Mouse (Mus musculus) neural tube, embryonic 15.5 days (tissue): ENCODE measurements around the gene Nln. TPM values are rescaled to one million over a fixed set of nuclear protein-coding genes. Genes with fewer than 3 reads are reported as not detected.

ENCODE experiments used
- ATAC-seq: fragments of 200-750 bp; cut with Nextera tagmentation; 2 replicates; pipeline ENCODE4 v1.8.0; 2017; ENCODE audit warnings: mild to moderate bottlenecking, moderate TSS enrichment, moderate library complexity; ENCODE audit not compliant: low FRiP score
- H3K27ac ChIP-seq: fragments of 300-500 bp; sonication (generic); replicated peaks from 2 replicates; pipeline ENCODE4 v1.5.1; 2015; ENCODE audit warnings: mild to moderate bottlenecking, inconsistent platforms
- H3K27me3 ChIP-seq: fragments of 300-500 bp; sonication (generic); replicated peaks from 2 replicates; pipeline ENCODE4 v1.6.1; 2015; ENCODE audit warnings: inconsistent platforms
- H3K36me3 ChIP-seq: fragments of 300-500 bp; sonication (generic); 2 replicates; pipeline ENCODE4 v1.6.1; 2015; ENCODE audit warnings: inconsistent platforms
- H3K4me1 ChIP-seq: fragments of 300-500 bp; sonication (generic); 2 replicates; pipeline ENCODE4 v1.6.1; 2015; ENCODE audit warnings: inconsistent platforms
- H3K4me2 ChIP-seq: fragments of 300-500 bp; sonication (generic); 2 replicates; pipeline ENCODE4 v1.6.1; 2015; ENCODE audit warnings: inconsistent platforms, mild to moderate bottlenecking, moderate library complexity
- H3K4me3 ChIP-seq: fragments of 300-500 bp; sonication (generic); replicated peaks from 2 replicates; pipeline ENCODE4 v1.5.1; 2015; ENCODE audit warnings: mild to moderate bottlenecking, inconsistent platforms
- H3K9ac ChIP-seq: fragments of 300-500 bp; sonication (generic); replicated peaks from 2 replicates; pipeline ENCODE4 v1.6.1; 2015; ENCODE audit warnings: mild to moderate bottlenecking, inconsistent platforms
- H3K9me3 ChIP-seq: fragments of 300-500 bp; sonication (generic); replicated peaks from 2 replicates; pipeline ENCODE4 v1.6.1; 2016; ENCODE audit warnings: inconsistent platforms
- WGBS: fragments of 180-500 bp; shearing (Covaris S2); methylation state at CpG from one replicate; pipeline ENCODE4 v1.1.7; 2015; ENCODE audit warnings: mixed read lengths; 5-methylcytosine and 5-hydroxymethylcytosine counted together
- polyA plus RNA-seq: library from polyadenylated mRNA; unstranded; fragments of >200 nt; fragmentation: Nextera tagmentation; extraction: Ambion mirVana; gene quantifications from 2 replicates; pipeline ENCODE4 v1.2.1, GENCODE M21; 2015

The Nln gene
- polyA plus RNA-seq, 1 experiment from 2014 or later: 56.5 TPM

DNA sequence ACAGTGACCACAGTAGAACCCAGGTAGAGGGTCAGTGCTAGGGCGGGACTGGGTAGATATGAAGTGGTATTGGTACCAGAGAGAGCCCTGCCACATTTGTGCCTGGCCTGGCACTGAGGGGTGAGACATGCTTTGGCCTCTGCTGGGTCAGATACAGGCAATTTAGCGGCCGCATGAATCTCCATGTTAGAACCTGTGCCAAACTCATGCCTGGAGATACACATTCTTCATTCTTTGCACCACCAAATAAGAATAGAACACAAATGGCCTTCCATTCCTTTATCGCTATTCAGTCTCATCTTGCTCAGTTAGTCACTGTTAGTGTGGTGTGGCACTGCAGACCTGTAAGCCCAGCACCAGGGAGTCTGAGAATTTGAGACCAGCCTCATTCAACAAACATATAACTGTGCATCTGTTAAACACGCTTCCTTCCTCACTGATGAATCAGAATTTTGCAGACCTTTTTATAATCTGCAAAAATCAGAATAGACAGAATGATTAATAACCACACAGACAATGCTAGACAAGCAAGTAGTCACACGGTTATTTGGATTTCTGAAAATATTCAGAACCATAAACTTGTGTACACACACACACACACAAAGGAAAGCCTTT, 104.1 kb downstream of the Nln start:
- WGBS: 85% methylated on average over 6 of the region's 6 CpGs

GRCm38 (mm10) chr13:103994085-103994455, 115.3 kb downstream of the Nln start:
- no peak for ATAC-seq
- H3K27me3 ChIP-seq: no peaks in the 10 kb centered on the region
- no peak overlapping the region for H3K4me2 ChIP-seq
- H3K4me1 ChIP-seq: no peaks in the 10 kb centered on the region
- 85% methylated on average over 5 of the region's 5 CpGs for WGBS
- no peak overlapping the region for H3K4me3 ChIP-seq
- no peak overlapping the region for H3K9ac ChIP-seq
- 0 out of 2 replicates have a peak, but pooled peaks cover 2% of the 10 kb centered on the region for H3K36me3 ChIP-seq
- no peak overlapping the region for H3K27ac ChIP-seq
- no peaks in the 10 kb centered on the region; the same call in 1 of the 2 replicates for H3K9me3 ChIP-seq

More for the DNA sequence above, 104.1 kb downstream of the Nln start:
- no peak overlapping the region for H3K9ac ChIP-seq
- H3K4me3 ChIP-seq: no peak overlapping the region
- no peak for ATAC-seq
- H3K9me3 ChIP-seq: no peaks in the 10 kb centered on the region
- H3K36me3 ChIP-seq: no peaks in the 10 kb centered on the region
- no peaks in the 10 kb centered on the region for H3K27me3 ChIP-seq
- H3K4me1 ChIP-seq: no peaks in the 10 kb centered on the region
- no peak overlapping the region for H3K4me2 ChIP-seq
- no peak overlapping the region for H3K27ac ChIP-seq

DNA sequence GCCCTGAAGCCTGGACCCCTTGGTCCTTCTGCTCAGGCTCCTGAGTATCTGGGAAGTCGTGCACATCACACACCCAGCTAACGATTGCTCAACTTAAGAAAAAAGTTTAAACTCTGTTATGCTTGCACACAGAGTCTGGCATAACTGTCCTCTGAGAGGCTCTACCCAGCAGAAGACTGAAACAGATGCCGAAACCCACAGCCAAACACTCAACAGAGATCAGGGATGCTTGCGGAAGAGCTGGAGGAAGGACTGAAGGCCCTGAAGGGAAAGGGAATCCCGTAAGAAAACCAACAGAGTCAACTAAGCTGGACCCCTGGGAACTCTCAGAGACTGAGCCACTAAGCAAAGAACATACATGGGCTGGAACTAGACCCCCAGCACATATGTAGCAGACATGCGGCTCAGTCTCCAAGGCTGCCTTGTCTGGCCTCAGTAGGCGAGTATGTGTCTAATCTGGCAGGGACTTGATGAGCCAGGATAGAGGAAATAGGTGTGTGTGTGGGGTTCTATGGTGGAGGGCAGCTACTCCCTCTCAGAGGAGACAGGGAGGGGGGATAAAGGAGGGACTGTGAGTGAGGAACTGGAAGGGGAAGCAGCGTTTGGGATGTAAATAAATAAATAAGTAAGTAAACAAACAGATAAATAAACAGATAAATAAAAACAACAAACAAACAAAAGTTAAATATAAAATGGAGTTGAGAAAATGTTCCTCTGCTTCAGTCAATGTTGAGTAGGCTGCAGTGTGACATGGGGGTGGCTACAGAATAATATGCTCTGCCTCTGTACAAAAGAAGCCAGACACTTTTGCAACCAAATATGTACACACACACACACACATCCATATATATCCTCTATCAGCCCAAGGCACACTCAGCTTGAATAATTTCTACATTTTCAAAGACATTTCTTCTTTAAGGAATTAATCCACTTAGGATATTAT, 116.0 kb downstream of the Nln start:
- Histone ChIP-seq H3K4me1 (no peaks in the 10 kb centered on the region), H3K36me3 (0 out of 2 replicates have a peak, but pooled peaks cover 3% of the 10 kb centered on the region), H3K9ac (no peak overlapping the region), H3K4me3 (no peak overlapping the region), H3K4me2 (no peak overlapping the region), H3K27me3 (no peaks in the 10 kb centered on the region), H3K9me3 (no peaks in the 10 kb centered on the region; the same call in 1 of the 2 replicates), H3K27ac (no peak overlapping the region)
- ATAC-seq: no peak
- WGBS: 85% methylated on average over 8 of the region's 8 CpGs

DNA sequence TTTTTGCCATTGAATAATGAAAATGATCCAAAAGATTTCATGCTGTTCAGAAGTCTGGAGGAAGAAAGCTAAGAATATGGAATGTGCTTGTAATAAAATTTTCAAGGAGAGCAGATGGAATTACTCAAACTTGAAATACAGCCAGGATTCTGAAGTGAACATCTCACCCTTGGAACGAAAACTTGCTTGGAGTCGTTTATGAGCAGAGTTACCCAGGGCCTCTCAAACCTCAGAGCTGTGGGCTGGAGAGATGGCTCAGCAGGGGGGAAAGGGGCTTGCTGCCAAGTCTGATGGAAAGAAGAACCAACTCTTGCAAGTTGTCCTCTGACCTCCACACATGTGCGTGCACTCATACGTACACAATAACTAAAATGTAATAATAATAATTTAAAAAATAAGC, 122.8 kb downstream of the Nln start:
- H3K9me3 ChIP-seq: no peaks in the 10 kb centered on the region; the same call in 1 of the 2 replicates
- no peak for ATAC-seq
- no peaks in the 10 kb centered on the region for H3K4me1 ChIP-seq
- WGBS: 79% methylated on average over 4 of the region's 4 CpGs
- H3K4me3 ChIP-seq: no peak overlapping the region
- H3K36me3 ChIP-seq: 0 out of 2 replicates have a peak, but pooled peaks cover 9% of the 10 kb centered on the region
- no peaks in the 10 kb centered on the region for H3K27me3 ChIP-seq
- no peak overlapping the region for H3K9ac ChIP-seq
- no peak overlapping the region for H3K27ac ChIP-seq
- no peak overlapping the region for H3K4me2 ChIP-seq

DNA sequence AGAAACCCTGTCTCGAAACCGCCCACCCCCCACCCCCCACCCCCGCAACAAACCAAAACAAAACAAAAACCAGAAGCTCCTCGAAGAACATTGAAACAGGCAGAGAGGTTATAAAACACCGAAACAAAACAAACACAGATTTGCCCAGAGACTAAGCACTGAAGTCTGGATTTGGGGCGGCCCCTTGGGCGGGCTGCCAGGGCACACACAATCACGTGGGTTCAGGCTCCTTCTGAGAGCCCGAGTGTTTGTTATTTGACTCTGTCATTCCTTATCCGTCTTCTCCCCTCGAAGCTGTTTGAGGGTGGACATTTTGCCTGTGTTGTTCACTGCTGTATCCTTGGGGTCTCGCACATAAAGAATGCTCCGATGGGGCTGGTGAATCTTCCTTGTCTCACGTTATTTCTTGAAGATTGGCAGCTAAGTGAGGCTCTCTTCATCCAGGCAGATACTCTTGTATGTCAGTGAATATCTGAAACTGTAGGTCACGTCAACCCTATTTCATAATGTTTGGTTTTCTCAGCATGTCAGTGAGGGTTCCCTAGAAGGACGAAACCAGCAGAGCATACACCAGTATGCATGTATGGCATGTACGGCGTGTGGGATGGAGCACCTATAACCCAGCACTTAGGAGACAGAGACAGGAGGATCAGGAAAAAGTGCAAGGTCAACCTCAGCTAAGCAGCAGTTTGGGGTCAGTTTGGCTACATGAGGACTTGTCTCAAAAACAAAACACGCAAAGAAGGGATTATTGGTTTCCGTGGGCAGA, 123.7 kb downstream of the Nln start:
- 85% methylated on average over 20 of the region's 20 CpGs for WGBS
- Histone ChIP-seq H3K4me2 (no peak overlapping the region), H3K27me3 (no peaks in the 10 kb centered on the region), H3K4me3 (no peak overlapping the region), H3K27ac (no peak overlapping the region), H3K36me3 (0 out of 2 replicates have a peak, but pooled peaks cover 9% of the 10 kb centered on the region), H3K4me1 (no peaks in the 10 kb centered on the region), H3K9ac (no peak overlapping the region), H3K9me3 (no peaks in the 10 kb centered on the region; the same call in 1 of the 2 replicates)
- no peak for ATAC-seq

DNA sequence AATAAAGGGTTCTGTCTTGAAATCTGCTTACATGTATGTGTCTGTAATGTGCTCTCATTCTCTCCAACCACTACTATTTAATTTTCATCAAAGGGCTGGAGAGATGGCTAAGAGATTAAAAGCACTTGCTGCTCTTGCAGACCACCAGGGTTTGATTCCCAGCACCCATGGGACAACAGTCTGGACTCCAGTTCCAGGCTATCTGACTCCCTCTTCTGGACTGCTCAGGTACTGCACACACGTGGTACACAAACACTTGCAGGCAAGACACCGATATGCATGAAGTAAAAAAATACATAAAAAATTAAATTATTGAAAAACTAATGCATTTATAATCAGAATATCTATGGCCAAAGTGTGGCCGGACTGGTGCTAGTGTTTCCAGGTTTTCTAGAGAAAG, 127.0 kb downstream of the Nln start:
- ATAC-seq: no peak
- WGBS: 95% methylated on average over 3 of the region's 3 CpGs

DNA sequence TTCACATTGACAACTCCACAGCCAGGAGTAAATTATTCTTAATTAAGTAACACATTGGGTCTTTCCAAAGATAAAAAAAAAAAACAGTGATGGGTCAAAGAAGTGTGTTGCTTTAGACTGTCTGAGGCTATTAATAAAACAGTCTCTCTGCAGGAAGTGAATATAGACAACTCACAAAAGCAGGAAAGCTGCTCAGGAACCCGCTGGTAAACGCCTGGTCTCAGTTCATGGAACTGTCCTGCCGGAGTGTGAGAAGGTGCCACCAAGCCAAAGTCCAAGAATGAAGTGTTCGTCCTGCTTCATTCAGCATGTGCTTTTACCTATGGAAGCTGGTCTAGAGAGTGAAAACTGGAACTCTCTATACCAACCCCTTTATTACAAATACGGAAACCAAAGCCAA, 129.0 kb downstream of the Nln start:
- no peak for ATAC-seq

More for the DNA sequence above, 127.0 kb downstream of the Nln start:
- no peaks in the 10 kb centered on the region for H3K4me1 ChIP-seq
- H3K4me3 ChIP-seq: no peak overlapping the region
- H3K36me3 ChIP-seq: 0 out of 2 replicates have a peak, but pooled peaks cover 1% of the 10 kb centered on the region
- H3K9ac ChIP-seq: no peak overlapping the region
- no peaks in the 10 kb centered on the region for H3K27me3 ChIP-seq
- no peaks in the 10 kb centered on the region for H3K9me3 ChIP-seq
- H3K27ac ChIP-seq: no peak overlapping the region
- no peak overlapping the region for H3K4me2 ChIP-seq

DNA sequence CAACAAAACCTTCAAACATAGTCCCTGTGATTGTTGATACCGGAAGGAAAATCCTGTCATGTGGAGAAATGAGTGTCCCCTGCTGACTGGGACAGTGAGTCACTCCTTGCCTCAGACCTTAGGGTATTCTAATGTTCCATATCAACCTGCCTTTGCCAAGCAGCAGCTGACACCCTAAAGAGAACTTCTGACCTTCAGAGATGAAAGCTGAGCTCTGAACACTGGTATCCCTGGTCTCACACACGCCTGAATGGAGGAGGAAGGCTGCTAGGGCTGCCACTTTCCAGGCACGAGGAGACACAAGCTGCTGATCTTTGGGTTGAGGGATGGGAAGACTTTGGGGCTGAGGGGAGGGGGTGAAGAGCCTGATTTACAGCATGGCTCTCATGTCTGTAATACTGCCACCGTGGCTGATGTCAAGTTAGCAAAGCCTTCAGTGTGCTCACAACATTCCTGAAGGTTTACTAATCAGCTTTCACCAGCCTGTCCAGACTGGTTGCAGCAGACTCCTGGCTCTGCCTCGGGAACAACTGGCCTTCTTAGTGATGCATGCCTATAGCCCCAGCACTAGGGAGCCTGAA, 131.0 kb downstream of the Nln start:
- H3K36me3 ChIP-seq: no peaks in the 10 kb centered on the region
- no peaks in the 10 kb centered on the region for H3K9me3 ChIP-seq
- no peaks in the 10 kb centered on the region for H3K4me1 ChIP-seq
- ATAC-seq: no peak
- 62% methylated on average over 5 of the region's 5 CpGs for WGBS
- no peaks in the 10 kb centered on the region for H3K27me3 ChIP-seq
- no peak overlapping the region for H3K4me2 ChIP-seq
- H3K9ac ChIP-seq: no peak overlapping the region
- no peak overlapping the region for H3K27ac ChIP-seq
- no peak overlapping the region for H3K4me3 ChIP-seq

More for the DNA sequence above, 129.0 kb downstream of the Nln start:
- Histone ChIP-seq H3K4me1 (no peaks in the 10 kb centered on the region), H3K4me2 (no peak overlapping the region), H3K36me3 (no peaks in the 10 kb centered on the region), H3K27me3 (no peaks in the 10 kb centered on the region), H3K9ac (no peak overlapping the region), H3K9me3 (no peaks in the 10 kb centered on the region), H3K27ac (no peak overlapping the region), H3K4me3 (no peak overlapping the region)
- WGBS: 88% methylated on average over 5 of the region's 5 CpGs

GRCm38 (mm10) chr13:103977844-103978243, 131.6 kb downstream of the Nln start:
- WGBS: 74% methylated on average over 6 of the region's 6 CpGs
- H3K36me3 ChIP-seq: no peaks in the 10 kb centered on the region
- H3K4me1 ChIP-seq: no peaks in the 10 kb centered on the region
- H3K9me3 ChIP-seq: no peaks in the 10 kb centered on the region
- H3K4me3 ChIP-seq: no peak overlapping the region
- H3K27ac ChIP-seq: no peak overlapping the region
- ATAC-seq: no peak
- H3K4me2 ChIP-seq: no peak overlapping the region
- H3K9ac ChIP-seq: no peak overlapping the region
- no peaks in the 10 kb centered on the region for H3K27me3 ChIP-seq

- H3K36me3 ChIP-seq: no peaks in the 10 kb centered on the region
- H3K27ac ChIP-seq: no peak overlapping the region
- no peak overlapping the region for H3K4me3 ChIP-seq
- ATAC-seq: no peak
- no peaks in the 10 kb centered on the region for H3K4me1 ChIP-seq
- H3K9ac ChIP-seq: no peak overlapping the region
- WGBS: 72% methylated on average over 4 of the region's 4 CpGs
- H3K4me2 ChIP-seq: no peak overlapping the region
- H3K27me3 ChIP-seq: no peaks in the 10 kb centered on the region
- no peaks in the 10 kb centered on the region for H3K9me3 ChIP-seq
These were observed 133.2 kb downstream of the Nln start for GRCm38 (mm10) chr13:103976181-103976724.

GRCm38 (mm10) chr13:103975101-103975500, 134.3 kb downstream of the Nln start:
- Histone ChIP-seq H3K4me1 (0 out of 2 replicates have a peak, but pooled peaks cover 2% of the 10 kb centered on the region), H3K27ac (no peak overlapping the region), H3K4me3 (no peak overlapping the region), H3K9me3 (no peaks in the 10 kb centered on the region), H3K36me3 (no peaks in the 10 kb centered on the region), H3K9ac (no peak overlapping the region), H3K4me2 (no peak overlapping the region), H3K27me3 (no peaks in the 10 kb centered on the region)
- WGBS: 89% methylated on average over 10 of the region's 10 CpGs
- ATAC-seq: no peak
